Mouse (Mus musculus) heart, embryonic 12.5 days (tissue): ENCODE results near the gene Rab42. TPM values are rescaled to one million over a fixed set of nuclear protein-coding genes. Genes with fewer than 3 reads are reported as not detected.

Source experiments
- ATAC-seq: fragments of 200-750 bp; cut with Nextera tagmentation; 2 replicates; pipeline ENCODE4 v1.8.0; 2017; ENCODE audit warnings: moderate TSS enrichment, moderate library complexity; ENCODE audit not compliant: insufficient number of reproducible peaks, low FRiP score
- H3K27ac ChIP-seq: fragments of 300-500 bp; sonication (generic); 2 replicates; pipeline ENCODE4 v1.5.1; 2016; ENCODE audit warnings: mild to moderate bottlenecking, moderate library complexity; ENCODE audit not compliant: poor library complexity, severe bottlenecking
- H3K27me3 ChIP-seq: fragments of 300-500 bp; sonication (generic); replicated peaks from 2 replicates; pipeline ENCODE4 v1.6.1; 2016; ENCODE audit warnings: mild to moderate bottlenecking, moderate library complexity
- H3K36me3 ChIP-seq: fragments of 300-500 bp; sonication (generic); 2 replicates; pipeline ENCODE4 v1.6.1; 2016; ENCODE audit warnings: mild to moderate bottlenecking, moderate library complexity
- H3K4me1 ChIP-seq: fragments of 300-500 bp; sonication (generic); replicated peaks from 2 replicates; pipeline ENCODE4 v1.6.1; 2016; ENCODE audit warnings: mild to moderate bottlenecking
- H3K4me2 ChIP-seq: fragments of 300-500 bp; sonication (generic); 2 replicates; pipeline ENCODE4 v1.6.1; 2016; ENCODE audit warnings: mild to moderate bottlenecking, moderate library complexity
- H3K4me3 ChIP-seq: fragments of 300-500 bp; sonication (generic); 2 replicates; pipeline ENCODE4 v1.5.1; 2016; ENCODE audit warnings: mild to moderate bottlenecking
- H3K9ac ChIP-seq: fragments of 300-500 bp; sonication (generic); 2 replicates; pipeline ENCODE4 v1.6.1; 2016; ENCODE audit warnings: mild to moderate bottlenecking, moderate library complexity
- H3K9me3 ChIP-seq: fragments of 300-500 bp; sonication (generic); replicated peaks from 2 replicates; pipeline ENCODE4 v1.6.1; 2016; ENCODE audit warnings: mild to moderate bottlenecking, moderate library complexity
- WGBS: fragments of 180-500 bp; shearing (Covaris S2); methylation state at CpG from one replicate; pipeline ENCODE4 v1.1.7; 2016; 5-methylcytosine and 5-hydroxymethylcytosine counted together
- polyA plus RNA-seq: library from polyadenylated mRNA; unstranded; fragments of >200 nt; fragmentation: Nextera tagmentation; extraction: Ambion mirVana; gene quantifications from 2 replicates; pipeline ENCODE4 v1.2.1, GENCODE M21; 2016

Rab42 gene
- 1.1 TPM in 2 replicates for polyA plus RNA-seq

GRCm38 (mm10) chr4:132302939-132303479, at the start of gene Rab42:
Gene Rab42 (minus strand): TSS chr4:132303385.
- no peaks in the 10 kb centered on the region for H3K27me3 ChIP-seq
- H3K4me3 ChIP-seq, result peak within 1 kb of the TSS; percentile 63
- WGBS, result 3% methylated on average over 31 of the region's 31 CpGs
- H3K4me2 ChIP-seq, result peak within 1 kb of the TSS; percentile 90
- no peak within 1 kb of the TSS for H3K27ac ChIP-seq
- ATAC-seq, result peak; percentile 69
- H3K9ac ChIP-seq, result peak within 1 kb of the TSS; percentile 77
- no peaks in the 10 kb centered on the region for H3K9me3 ChIP-seq
- H3K36me3 ChIP-seq, result no peaks in the 10 kb centered on the region
- H3K4me1 ChIP-seq, result peaks cover 15% of the 10 kb centered on the region

- peak overlapping the region; percentile 90 for H3K9ac ChIP-seq
- H3K9me3 ChIP-seq, result no peaks in the 10 kb centered on the region
- no peak for ATAC-seq
- H3K4me1 ChIP-seq, result peaks cover 23% of the 10 kb centered on the region
- peak overlapping the region; percentile 95 for H3K4me3 ChIP-seq
- peaks cover 31% of the 10 kb centered on the region for H3K36me3 ChIP-seq
- H3K27ac ChIP-seq, result peak overlapping the region; percentile 91
- no peaks in the 10 kb centered on the region for H3K27me3 ChIP-seq
- H3K4me2 ChIP-seq, result peak overlapping the region; percentile 94
- WGBS, result under 1% methylated on average over 14 of the region's 14 CpGs
Observed at GRCm38 (mm10) chr4:132352739-132353138, 49.6 kb upstream of the Rab42 start.

GRCm38 (mm10) chr4:132351401-132351800, 48.2 kb upstream of the Rab42 start:
- ATAC-seq, result no peak
- Histone ChIP-seq H3K27me3 (no peaks in the 10 kb centered on the region), H3K4me3 (peak overlapping the region; percentile 1; the same call in 1 of the 2 replicates), H3K36me3 (peaks cover 20% of the 10 kb centered on the region), H3K4me2 (peak overlapping the region; percentile 94), H3K27ac (no peak overlapping the region), H3K9me3 (no peaks in the 10 kb centered on the region), H3K9ac (peak overlapping the region; percentile 31; the same call in 1 of the 2 replicates), H3K4me1 (peaks cover 23% of the 10 kb centered on the region)
- WGBS, result 34% methylated on average over 1 of the region's 1 CpGs

- WGBS, result 71% methylated on average over 3 of the region's 3 CpGs
Observed at GRCm38 (mm10) chr4:132350854-132351253, 47.7 kb upstream of the Rab42 start.

GRCm38 (mm10) chr4:132350123-132350740, 47.0 kb upstream of the Rab42 start:
- 49% methylated on average over 2 of the region's 2 CpGs for WGBS
- Histone ChIP-seq H3K9ac (no peak overlapping the region), H3K27me3 (no peaks in the 10 kb centered on the region), H3K4me3 (no peak overlapping the region), H3K4me1 (peaks cover 23% of the 10 kb centered on the region), H3K36me3 (peaks cover 18% of the 10 kb centered on the region), H3K9me3 (no peaks in the 10 kb centered on the region), H3K4me2 (no peak overlapping the region), H3K27ac (no peak overlapping the region)
- ATAC-seq, result no peak

More at GRCm38 (mm10) chr4:132350854-132351253, 47.7 kb upstream of the Rab42 start:
- Histone ChIP-seq H3K4me3 (0 out of 2 replicates have a peak overlapping the region, but pooled peaks have one; percentile 1), H3K4me2 (no peak overlapping the region), H3K4me1 (peaks cover 23% of the 10 kb centered on the region), H3K36me3 (peaks cover 18% of the 10 kb centered on the region), H3K9ac (peak overlapping the region; percentile 31; the same call in 1 of the 2 replicates), H3K9me3 (no peaks in the 10 kb centered on the region), H3K27me3 (no peaks in the 10 kb centered on the region), H3K27ac (peak overlapping the region; percentile 9; the same call in 1 of the 2 replicates)
- ATAC-seq, result no peak

- no peaks in the 10 kb centered on the region for H3K9me3 ChIP-seq
- no peaks in the 10 kb centered on the region for H3K27me3 ChIP-seq
- H3K9ac ChIP-seq, result no peak overlapping the region
- H3K27ac ChIP-seq, result no peak overlapping the region
- peaks cover 28% of the 10 kb centered on the region for H3K4me1 ChIP-seq
- H3K4me3 ChIP-seq, result no peak overlapping the region
- ATAC-seq, result no peak
- H3K36me3 ChIP-seq, result peaks cover 18% of the 10 kb centered on the region
- WGBS, result 64% methylated on average over 3 of the region's 3 CpGs
- H3K4me2 ChIP-seq, result no peak overlapping the region
Observed at GRCm38 (mm10) chr4:132349495-132350122, 46.4 kb upstream of the Rab42 start.

GRCm38 (mm10) chr4:132346661-132347060, 43.5 kb upstream of the Rab42 start:
- Histone ChIP-seq H3K27me3 (no peaks in the 10 kb centered on the region), H3K9me3 (no peaks in the 10 kb centered on the region), H3K36me3 (peaks cover 17% of the 10 kb centered on the region), H3K4me1 (peaks cover 33% of the 10 kb centered on the region), H3K4me2 (no peak overlapping the region), H3K4me3 (no peak overlapping the region), H3K27ac (no peak overlapping the region), H3K9ac (no peak overlapping the region)
- WGBS, result 49% methylated on average over 3 of the region's 3 CpGs
- ATAC-seq, result no peak

GRCm38 (mm10) chr4:132346261-132346660, 43.1 kb upstream of the Rab42 start:
- Histone ChIP-seq H3K4me1 (peaks cover 29% of the 10 kb centered on the region), H3K9me3 (no peaks in the 10 kb centered on the region), H3K27me3 (no peaks in the 10 kb centered on the region), H3K36me3 (peaks cover 13% of the 10 kb centered on the region), H3K9ac (no peak overlapping the region), H3K27ac (no peak overlapping the region), H3K4me3 (no peak overlapping the region), H3K4me2 (no peak overlapping the region)
- no peak for ATAC-seq
- WGBS, result 73% methylated on average over 4 of the region's 4 CpGs

GRCm38 (mm10) chr4:132345843-132346212, 42.6 kb upstream of the Rab42 start:
- ATAC-seq, result no peak; the same call in 1 of the 2 replicates
- H3K9ac ChIP-seq, result no peak overlapping the region
- H3K9me3 ChIP-seq, result no peaks in the 10 kb centered on the region
- no peaks in the 10 kb centered on the region for H3K27me3 ChIP-seq
- peaks cover 9% of the 10 kb centered on the region for H3K36me3 ChIP-seq
- peaks cover 24% of the 10 kb centered on the region for H3K4me1 ChIP-seq
- H3K27ac ChIP-seq, result no peak overlapping the region
- WGBS, result 48% methylated on average over 5 of the region's 5 CpGs
- peak overlapping the region; percentile 99; the same call in 1 of the 2 replicates for H3K4me2 ChIP-seq
- peak overlapping the region; percentile 82; the same call in 1 of the 2 replicates for H3K4me3 ChIP-seq

- H3K4me3 ChIP-seq, result peak overlapping the region; percentile 82
- WGBS, result under 1% methylated on average over 83 of the region's 83 CpGs
- peaks cover 3% of the 10 kb centered on the region; the same call in 1 of the 2 replicates for H3K36me3 ChIP-seq
- H3K4me2 ChIP-seq, result peak overlapping the region; percentile 99
- no peaks in the 10 kb centered on the region for H3K27me3 ChIP-seq
- peak overlapping the region; percentile 86 for H3K9ac ChIP-seq
- no peaks in the 10 kb centered on the region for H3K9me3 ChIP-seq
- ATAC-seq, result peak; percentile 90
- H3K27ac ChIP-seq, result peak overlapping the region; percentile 50
- H3K4me1 ChIP-seq, result peaks cover 24% of the 10 kb centered on the region
Observed at GRCm38 (mm10) chr4:132345135-132345842, 42.1 kb upstream of the Rab42 start.
